Mouse (Mus musculus): ENCODE data around the gene Cnpy3.
"Not testable (repeated sequence)": the region's sequence is repeated elsewhere in the genome, so short reads cannot be mapped to it uniquely, and the experiment has no call there.

The Cnpy3 gene

DNA sequence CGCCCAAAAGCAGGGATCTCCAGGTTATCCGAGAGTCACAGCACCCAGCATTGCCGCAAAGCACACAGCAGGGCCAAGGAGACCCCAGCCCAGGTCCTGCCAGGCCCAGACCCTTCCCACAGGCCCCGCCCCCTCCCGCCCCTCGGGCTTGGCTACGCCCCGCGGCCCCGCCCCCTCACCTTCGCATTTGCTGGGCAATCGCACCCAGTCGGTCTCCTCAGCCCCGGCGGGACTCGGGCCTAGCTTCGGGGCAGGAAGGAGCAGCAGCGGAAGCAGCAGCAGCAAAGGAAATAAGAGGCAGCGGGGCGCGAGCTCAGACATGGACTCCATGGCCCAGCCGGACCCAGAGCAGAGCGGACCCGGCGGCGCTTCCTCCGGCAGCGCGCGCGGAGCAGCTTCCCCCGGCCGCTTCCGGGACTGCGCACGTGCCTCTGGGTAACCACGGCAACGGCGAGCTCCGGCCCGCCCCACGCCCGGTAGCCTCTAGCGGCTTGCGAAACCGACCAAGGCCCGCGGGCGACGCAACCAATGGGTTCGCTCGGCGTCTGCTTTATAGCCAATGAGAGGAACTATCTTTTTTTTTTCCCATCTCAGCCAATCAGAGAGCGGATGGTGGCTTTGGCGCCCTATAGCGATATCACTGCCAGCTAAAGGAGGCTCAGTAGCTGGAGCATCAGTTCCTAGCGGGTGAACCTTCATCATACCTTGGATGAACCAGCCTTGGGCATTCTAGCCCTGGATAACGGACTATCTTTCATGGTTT, at the start of gene Cnpy3:
TSS of gene Cnpy3 (minus strand) at position 421 of the 763 bp plus-strand sequence.
- peak; percentile 95 for DNase-seq (ENCODE audit: low read depth)

GRCm38 (mm10) chr17:46801761-46802160, 49.7 kb upstream of the Cnpy3 start:
- DNase-seq (ENCODE audit: low read depth) = no peak

GRCm38 (mm10) chr17:46799680-46800079, 47.7 kb upstream of the Cnpy3 start:
- DNase-seq (ENCODE audit: low read depth) = no peak

GRCm38 (mm10) chr17:46797386-46797785, 45.4 kb upstream of the Cnpy3 start:
- DNase-seq (ENCODE audit: low read depth) = no peak

DNA sequence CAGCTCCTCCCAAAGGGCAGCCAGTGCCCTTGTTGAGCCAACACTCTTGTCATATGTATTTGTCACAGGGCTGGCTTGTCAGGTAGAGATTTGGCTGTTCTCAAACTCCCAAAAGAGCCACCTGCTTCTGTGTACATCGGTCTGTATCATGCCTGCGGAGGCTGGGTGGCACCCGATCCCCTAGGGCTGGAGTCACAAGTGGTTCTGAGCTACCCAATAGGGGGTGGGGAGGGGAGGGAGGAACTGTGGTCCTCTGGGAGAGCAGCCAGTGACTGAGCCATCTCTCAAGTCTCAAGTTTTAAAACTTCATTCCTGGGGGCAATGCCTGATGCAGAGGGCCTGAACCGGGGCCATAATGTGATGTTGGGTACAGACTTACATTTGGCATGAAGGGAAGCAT, 44.7 kb upstream of the Cnpy3 start:
- no peak for DNase-seq (ENCODE audit: low read depth)

- no peak for DNase-seq (ENCODE audit: low read depth)
Measured at GRCm38 (mm10) chr17:46792963-46793362, 40.9 kb upstream of the Cnpy3 start.

DNA sequence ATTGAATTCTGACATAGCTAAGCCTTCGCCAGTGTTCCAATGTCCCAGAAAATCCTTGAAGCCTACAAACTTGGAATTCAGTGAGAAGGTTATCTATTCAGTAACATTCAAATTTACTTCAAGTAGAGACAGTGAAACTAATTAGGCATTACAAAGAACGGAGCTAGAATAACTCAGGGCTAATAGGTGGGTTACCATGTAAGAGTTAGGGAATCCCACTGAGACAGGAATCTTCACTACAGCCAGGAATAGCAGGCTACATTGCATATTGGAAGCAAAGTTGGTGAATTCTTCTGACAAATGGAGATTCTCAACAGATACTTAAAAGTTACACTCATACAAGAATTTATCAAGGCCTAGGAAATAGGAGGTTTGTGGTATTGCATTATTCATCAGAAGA, 36.0 kb upstream of the Cnpy3 start:
- DNase-seq (ENCODE audit: low read depth) = not testable (repeated sequence)

- DNase-seq (ENCODE audit: low read depth) = no peak
Measured at GRCm38 (mm10) chr17:46786952-46787351, 34.9 kb upstream of the Cnpy3 start.

DNA sequence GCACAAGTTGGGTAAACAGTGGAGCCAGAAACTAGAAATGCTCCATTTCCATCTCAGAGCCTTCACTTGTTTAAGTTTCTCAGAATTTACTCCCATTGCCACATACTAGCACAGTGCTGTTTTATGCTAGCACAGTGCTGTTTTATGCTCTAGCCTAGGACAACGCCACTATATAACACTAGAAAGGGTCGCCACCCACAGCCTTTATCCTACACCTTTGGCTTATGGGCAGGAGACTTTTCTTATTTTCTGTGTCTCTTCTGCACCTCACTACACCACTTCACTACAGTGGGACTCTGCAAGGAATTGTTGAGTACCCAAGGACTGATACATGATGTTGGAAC, 31.2 kb upstream of the Cnpy3 start:
- no peak for DNase-seq (ENCODE audit: low read depth)

GRCm38 (mm10) chr17:46782341-46783221, 30.6 kb upstream of the Cnpy3 start, which contains the start of gene Rpl7l1:
Gene Rpl7l1, minus strand, starts transcription at chr17:46782672.
- DNase-seq (ENCODE audit: low read depth) = peak; percentile 83

DNA sequence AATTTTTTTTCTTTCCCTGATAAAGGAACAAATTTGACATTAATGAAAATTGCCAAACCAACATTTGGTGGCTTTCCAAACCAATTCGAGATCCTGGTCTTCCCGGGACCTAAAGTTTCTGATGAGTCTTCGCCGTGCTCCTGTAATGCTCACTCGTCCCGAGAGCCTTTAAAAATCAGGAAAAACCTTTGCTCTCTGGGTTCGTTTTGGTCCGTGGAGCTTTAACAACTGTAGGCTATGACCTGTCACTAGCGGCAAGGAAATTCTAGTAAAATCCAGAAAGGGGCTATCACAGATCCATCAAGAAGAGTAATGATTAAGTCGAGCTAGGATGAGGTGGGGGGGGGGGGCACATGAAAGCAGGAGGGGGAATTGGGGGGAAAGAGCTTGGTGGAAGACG, 29.9 kb upstream of the Cnpy3 start:
- no peak for DNase-seq (ENCODE audit: low read depth)

DNA sequence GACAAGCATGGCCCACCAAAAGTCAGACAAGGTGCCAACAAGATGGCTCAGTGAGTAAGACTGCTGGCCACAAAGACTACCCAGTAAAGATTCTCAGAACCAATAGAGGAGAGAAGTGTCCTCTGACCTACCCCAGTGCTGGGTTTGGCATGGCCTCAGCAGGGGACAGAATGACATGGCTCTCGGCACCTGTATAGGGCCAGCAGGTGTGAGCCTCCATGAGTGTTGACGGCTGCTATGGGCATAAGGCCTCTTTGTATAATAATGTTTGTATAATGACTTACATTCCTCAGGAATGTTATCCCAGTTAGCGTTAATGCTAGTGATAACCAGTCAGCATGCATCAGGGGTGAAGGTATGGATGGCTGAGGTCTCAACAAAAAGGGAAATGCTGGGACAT, 24.1 kb upstream of the Cnpy3 start:
- no peak for DNase-seq (ENCODE audit: low read depth)

GRCm38 (mm10) chr17:46775070-46775469, 23.1 kb upstream of the Cnpy3 start:
- no peak for DNase-seq (ENCODE audit: low read depth)

- no peak for DNase-seq (ENCODE audit: low read depth)
Measured at GRCm38 (mm10) chr17:46774131-46774472, 22.1 kb upstream of the Cnpy3 start.

DNA sequence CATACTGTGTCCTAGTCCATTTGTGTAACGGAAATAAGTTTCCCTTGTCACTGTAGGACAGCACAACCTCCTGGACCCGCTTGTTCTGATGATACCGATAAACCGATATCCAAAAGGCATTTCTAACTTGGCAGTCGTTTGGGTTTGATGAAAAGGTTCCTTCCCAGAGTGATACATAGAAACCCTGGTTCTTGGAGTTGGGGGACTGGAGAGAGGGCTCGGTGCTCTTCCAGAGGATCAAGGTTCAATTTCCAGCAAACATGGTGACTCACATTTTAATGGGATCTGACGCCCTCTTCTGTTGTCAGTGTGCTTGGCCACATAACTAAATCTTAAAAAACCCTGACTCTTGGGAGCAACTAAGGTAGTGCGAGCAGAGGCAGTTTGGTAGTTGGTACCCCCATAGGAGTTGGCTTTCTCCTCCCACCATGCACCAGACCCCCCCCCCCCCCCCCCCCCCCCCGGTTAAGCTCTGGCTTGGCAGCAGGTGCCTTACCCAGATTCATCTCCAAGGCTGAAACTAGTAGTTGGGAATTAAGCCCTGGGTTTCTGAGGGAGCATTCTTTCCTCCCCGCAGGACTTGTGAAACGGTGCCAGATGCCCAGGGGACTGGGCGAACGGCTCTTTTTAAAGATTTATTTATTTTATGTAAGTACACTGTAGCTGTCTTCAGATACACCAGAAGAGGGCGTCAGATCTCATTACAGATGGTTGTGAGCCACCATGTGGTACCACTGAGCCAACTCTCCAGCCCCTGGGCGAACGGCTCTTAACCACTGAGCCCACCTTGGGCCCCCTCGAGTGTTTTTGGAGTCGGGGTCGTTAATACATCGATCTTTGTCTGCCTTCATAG, 21.5 kb upstream of the Cnpy3 start:
- no peak for DNase-seq (ENCODE audit: low read depth)

DNA sequence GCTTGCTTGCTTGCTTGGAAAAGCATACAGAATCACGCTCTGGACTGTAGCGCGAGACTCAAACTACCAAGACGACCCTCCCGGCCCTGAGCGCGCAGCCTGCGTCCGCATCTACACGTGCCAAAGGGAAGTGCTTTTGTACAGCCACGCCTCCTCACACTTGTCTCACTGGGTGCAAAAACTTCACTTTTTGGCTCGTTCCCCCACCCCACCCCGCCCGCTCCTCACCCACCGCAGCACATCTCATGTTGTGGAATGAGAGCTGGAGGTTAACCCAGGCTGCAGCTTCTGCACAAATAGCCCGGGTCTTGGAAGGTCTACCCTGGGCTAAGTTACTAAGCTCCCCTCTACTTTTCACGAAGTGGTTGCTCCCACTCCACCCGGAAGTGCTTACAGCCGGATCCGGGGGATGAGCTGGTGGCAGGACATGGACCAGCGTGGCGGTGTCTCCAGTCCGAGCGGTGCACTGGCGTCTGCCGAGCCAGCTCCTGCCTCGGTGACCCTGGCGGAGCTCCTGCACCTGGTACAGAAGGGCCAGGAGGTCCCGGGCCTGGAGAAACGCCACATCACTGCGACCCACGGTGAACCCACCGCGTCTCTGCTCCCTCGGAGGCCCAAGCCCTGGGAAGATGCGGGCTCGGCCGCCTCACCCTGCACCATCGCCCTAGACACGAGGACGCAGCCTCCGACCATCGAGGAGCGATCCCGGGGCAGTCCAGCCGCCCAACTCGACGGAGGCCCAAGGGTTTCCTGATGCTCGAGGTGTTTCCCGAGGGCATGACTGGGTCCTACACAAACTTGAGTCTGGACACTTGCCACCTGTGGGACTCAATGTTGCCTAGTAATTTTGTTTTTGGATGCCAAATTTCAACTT, 20.6 kb upstream of the Cnpy3 start, which contains the start of gene 2310039H08Rik:
TSS of gene 2310039H08Rik (plus strand) at position 232 of the 874 bp plus-strand sequence.
- DNase-seq (ENCODE audit: low read depth) = peak; percentile 65

GRCm38 (mm10) chr17:46772038-46772403, 20.0 kb upstream of the Cnpy3 start:
- no peak for DNase-seq (ENCODE audit: low read depth)

DNA sequence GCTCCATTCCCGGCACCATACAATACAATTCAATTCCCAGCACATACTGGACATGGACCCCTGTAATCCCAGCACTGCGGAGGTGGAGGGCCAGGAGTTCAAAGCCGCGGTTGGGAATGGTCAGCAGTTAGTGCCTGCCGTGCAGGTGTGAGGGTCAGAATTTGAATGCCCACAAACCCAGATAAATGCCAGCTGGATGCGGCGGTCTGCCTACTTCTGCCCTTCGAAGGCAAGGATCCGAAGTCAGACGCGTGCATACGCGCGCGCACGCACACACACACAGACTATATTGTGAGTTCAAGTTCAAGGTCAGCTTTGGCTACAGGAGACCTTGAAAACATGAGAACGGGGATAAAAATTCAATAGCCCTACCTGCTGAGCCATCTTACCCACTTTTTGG, 19.6 kb upstream of the Cnpy3 start:
- DNase-seq (ENCODE audit: low read depth) = no peak

DNA sequence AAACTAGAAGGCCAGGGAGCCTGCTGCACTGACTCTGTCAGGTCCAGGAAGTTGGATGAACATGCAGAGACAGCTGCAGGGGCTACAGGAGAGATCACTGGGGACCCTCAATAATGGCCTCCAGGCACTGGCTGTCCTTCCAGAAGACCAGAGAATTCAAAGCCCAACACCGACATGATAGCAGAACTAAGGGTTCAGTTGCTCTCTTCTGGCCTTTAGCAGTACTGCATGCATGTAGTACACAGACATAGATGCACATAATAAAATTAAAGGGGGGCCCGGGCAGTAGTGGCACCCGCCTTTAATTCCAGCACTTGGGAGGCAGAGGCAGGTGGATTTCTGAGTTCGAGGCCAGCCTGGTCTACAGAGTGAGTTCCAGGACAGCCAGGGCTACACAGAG, 19.0 kb upstream of the Cnpy3 start:
- DNase-seq (ENCODE audit: low read depth) = no peak

GRCm38 (mm10) chr17:46770546-46770945, 18.5 kb upstream of the Cnpy3 start:
- DNase-seq (ENCODE audit: low read depth) = no peak

- no peak for DNase-seq (ENCODE audit: low read depth)
Measured at GRCm38 (mm10) chr17:46767868-46768267, 15.9 kb upstream of the Cnpy3 start.

All from fibroblast of lung, adult 2 months (primary cell).